Mouse (Mus musculus): Measurements from ENCODE around the gene Olfr381.
"Not testable (repeated sequence)": the region's sequence is repeated elsewhere in the genome, so short reads cannot be mapped to it uniquely, and the experiment has no call there.

Olfr381 gene

DNA sequence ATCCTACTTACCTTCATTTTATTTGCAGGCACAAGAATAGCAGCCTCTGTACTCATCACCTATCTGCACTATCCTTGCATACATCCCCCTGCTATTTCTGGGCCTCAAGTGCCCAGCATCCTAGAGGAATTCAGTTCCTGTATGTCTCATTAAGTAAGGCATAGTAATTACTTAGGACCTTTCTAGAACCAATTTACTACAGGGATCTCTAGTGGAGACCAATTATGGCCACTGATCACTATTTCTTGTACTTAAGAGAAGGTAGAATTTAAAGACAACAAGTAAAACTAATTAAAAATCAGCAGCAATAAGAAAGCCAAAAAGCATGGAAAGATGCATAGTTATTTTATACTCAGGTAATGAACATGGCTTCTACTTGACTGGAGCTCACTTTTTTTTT is at the start of gene Olfr381:
Gene Olfr381, minus strand, starts transcription at position 101 of the 400 bp plus-strand sequence.
- H3K36me3 ChIP-seq (ENCODE audit: control insufficient read depth, insufficient read depth, low read length, poor library complexity, severe bottlenecking): no peaks in the 10 kb centered on the region
- no peaks in the 10 kb centered on the region for H3K27me3 ChIP-seq (ENCODE audit: control insufficient read depth, insufficient read depth, low read length, poor library complexity, severe bottlenecking)
- DNase-seq (ENCODE audit: low read depth, low spot score): no peak

DNA sequence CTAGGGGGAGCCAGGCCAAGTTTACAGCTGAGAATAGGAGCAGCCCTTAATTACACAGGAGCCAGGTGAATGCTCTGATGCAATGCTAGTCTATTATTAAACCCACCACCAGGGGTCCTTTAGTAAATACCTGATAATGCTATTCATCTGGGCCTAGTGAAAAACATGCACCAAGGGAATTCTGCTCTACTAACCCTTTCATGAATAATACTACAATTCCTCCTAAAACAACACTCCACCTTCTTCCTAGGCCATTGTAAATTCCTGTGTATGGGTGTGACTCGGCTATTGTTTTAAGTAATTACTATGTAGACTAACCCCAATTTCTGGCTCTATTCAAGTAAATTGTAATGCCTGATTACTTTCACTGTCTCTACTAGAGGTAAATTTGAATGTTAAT is 37.6 kb upstream of the Olfr381 start:
- not testable (repeated sequence) for H3K36me3 ChIP-seq (ENCODE audit: control insufficient read depth, insufficient read depth, low read length, poor library complexity, severe bottlenecking); H3K27me3 ChIP-seq (ENCODE audit: control insufficient read depth, insufficient read depth, low read length, poor library complexity, severe bottlenecking); DNase-seq (ENCODE audit: low read depth, low spot score)

GRCm38 (mm10) chr11:73517097-73517496 is 25.7 kb upstream of the Olfr381 start, which contains the start of gene Olfr382:
TSS of gene Olfr382 (minus strand) at chr11:73517197.
- no peaks in the 10 kb centered on the region for H3K36me3 ChIP-seq (ENCODE audit: control insufficient read depth, insufficient read depth, low read length, poor library complexity, severe bottlenecking)
- no peaks in the 10 kb centered on the region for H3K27me3 ChIP-seq (ENCODE audit: control insufficient read depth, insufficient read depth, low read length, poor library complexity, severe bottlenecking)
- DNase-seq (ENCODE audit: low read depth, low spot score): no peak

- Histone ChIP-seq H3K27me3 (ENCODE audit: control insufficient read depth, insufficient read depth, low read length, poor library complexity, severe bottlenecking) (no peaks in the 10 kb centered on the region), H3K36me3 (ENCODE audit: control insufficient read depth, insufficient read depth, low read length, poor library complexity, severe bottlenecking) (no peaks in the 10 kb centered on the region)
- DNase-seq (ENCODE audit: low read depth, low spot score): no peak
Observed at GRCm38 (mm10) chr11:73457408-73457807, 34.0 kb downstream of the Olfr381 start, which contains the start of gene Olfr380. TSS of gene Olfr380 (minus strand) at chr11:73457508.
